Mouse (Mus musculus) E14TG2a.4 (cell line): ENCODE data around the gene Pold2.

Experiments used
- H3K27me3 ChIP-seq: 2 replicates; pipeline ENCODE4 v1.6.1; 2014; ENCODE audit warnings: low read length, control low read depth; ENCODE audit not compliant: insufficient read depth
- H3K36me3 ChIP-seq: 2 replicates; pipeline ENCODE4 v1.6.1; 2014; ENCODE audit warnings: low read length, control low read depth; ENCODE audit not compliant: insufficient read depth
- H3K4me1 ChIP-seq: replicated peaks from 2 replicates; pipeline ENCODE4 v1.6.1; 2014; ENCODE audit warnings: low read depth, low read length, control low read depth
- H3K4me3 ChIP-seq: replicated peaks from 2 replicates; pipeline ENCODE4 v1.5.1; 2014; ENCODE audit warnings: mild to moderate bottlenecking, low read length
- H3K9me3 ChIP-seq: 2 replicates; pipeline ENCODE4 v1.6.1; 2014; ENCODE audit warnings: low read length, control low read depth
- CTCF ChIP-seq: conservative IDR thresholded peaks from 2 replicates; pipeline ENCODE4 v1.5.1; 2014; ENCODE audit warnings: low read length
- NANOG ChIP-seq: IDR thresholded peaks from 2 replicates; pipeline ENCODE4 v1.6.1; 2014; ENCODE audit warnings: borderline replicate concordance, low read length, mixed read lengths
- POU5F1 ChIP-seq: IDR thresholded peaks from 2 replicates; pipeline ENCODE4 v1.6.1; 2014; ENCODE audit warnings: low read length, borderline replicate concordance

Gene Pold2

DNA sequence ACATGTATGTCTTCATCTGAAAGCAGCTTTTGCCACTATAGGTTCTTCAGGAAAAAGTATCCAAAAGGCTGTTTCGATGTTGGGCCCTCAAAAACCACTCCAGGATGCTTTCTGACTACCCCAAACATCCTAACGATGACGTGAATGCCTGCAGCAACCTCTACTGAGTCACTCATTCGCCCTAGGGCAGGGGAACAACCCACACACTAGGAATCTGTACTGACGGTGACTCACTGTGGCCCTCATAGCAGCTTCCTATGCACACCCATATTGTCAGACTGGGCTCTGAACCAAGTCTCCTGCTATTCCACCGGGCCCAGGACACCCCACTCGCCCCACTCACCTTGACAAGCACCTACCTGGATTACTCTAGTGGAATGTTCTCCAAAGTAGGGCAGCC, 43.0 kb downstream of the Pold2 start:
- Histone ChIP-seq H3K27me3 (0 out of 2 replicates have a peak, but pooled peaks cover 2% of the 10 kb centered on the region), H3K4me3 (no peak overlapping the region), H3K4me1 (peaks cover 29% of the 10 kb centered on the region), H3K9me3 (peaks cover 7% of the 10 kb centered on the region), H3K36me3 (peaks cover 59% of the 10 kb centered on the region)
- TF ChIP-seq POU5F1 (no peak), CTCF (no peak), NANOG (no peak)

GRCm38 (mm10) chr11:5834506-5834905, 43.6 kb downstream of the Pold2 start:
- H3K4me1 ChIP-seq: peaks cover 31% of the 10 kb centered on the region
- H3K27me3 ChIP-seq: 0 out of 2 replicates have a peak, but pooled peaks cover 2% of the 10 kb centered on the region
- H3K36me3 ChIP-seq: peaks cover 63% of the 10 kb centered on the region
- peaks cover 2% of the 10 kb centered on the region for H3K9me3 ChIP-seq
- H3K4me3 ChIP-seq: no peak overlapping the region
- TF ChIP-seq CTCF (no peak), NANOG (no peak), POU5F1 (no peak)

DNA sequence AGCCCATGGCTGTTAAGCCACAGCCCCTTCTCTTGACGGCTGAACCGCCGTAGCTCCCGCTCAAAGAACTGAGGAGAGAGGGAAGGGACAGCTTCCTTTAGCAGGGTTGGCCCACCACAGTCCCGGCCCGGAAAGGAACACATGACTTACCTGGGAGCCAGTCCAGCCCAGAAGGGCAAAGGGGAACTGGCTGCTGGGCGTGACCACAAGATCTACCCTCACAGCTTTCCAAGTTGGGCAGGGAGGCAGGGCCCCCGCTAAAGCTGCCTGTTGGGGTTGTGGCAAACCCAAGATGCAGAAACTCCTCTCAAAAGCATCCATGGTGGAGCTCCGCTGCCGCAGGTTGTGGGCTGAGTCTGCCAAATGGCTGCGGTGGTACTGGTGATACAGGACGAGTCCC, 48.8 kb downstream of the Pold2 start:
- Histone ChIP-seq H3K36me3 (peaks cover 69% of the 10 kb centered on the region), H3K4me1 (peaks cover 21% of the 10 kb centered on the region), H3K27me3 (no peaks in the 10 kb centered on the region), H3K4me3 (peak overlapping the region; percentile 43), H3K9me3 (no peaks in the 10 kb centered on the region)
- TF ChIP-seq POU5F1: no peak
- TF ChIP-seq NANOG: no peak
- TF ChIP-seq CTCF: no peak

DNA sequence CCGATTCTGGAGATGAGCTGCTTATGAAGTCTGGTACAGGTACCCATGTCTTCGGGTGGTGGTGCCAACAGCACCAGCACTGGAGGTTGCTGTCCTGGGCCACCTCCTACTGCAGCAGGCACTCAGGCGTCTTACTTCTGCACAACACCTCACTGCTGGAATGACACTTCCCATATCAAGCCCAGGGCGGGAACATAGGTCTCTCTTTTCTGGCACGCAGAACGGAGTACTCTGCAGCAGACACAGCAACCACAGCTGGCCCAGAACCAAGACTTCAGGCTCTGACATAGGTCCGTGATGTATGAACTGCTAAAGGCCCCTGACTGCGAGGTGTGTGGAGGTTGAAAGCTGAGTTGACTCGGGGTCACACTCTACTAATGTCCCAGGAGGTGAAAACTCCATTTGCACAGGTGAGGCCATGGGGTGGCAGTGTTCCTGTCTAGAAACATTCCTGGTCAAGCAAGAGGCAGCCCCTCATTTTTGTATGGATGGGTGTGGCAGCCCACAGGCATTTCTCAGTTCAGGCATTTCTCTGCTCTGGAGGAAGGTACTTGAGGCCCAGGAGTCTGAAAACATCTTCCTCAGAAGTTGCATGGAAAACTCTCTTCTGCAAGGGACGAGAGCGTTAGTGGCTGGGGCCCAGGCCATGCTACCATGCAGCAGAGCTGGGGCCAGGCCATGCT, 49.4 kb downstream of the Pold2 start:
- peaks cover 21% of the 10 kb centered on the region for H3K4me1 ChIP-seq
- peak overlapping the region; percentile 43 for H3K4me3 ChIP-seq
- TF ChIP-seq NANOG (no peak), CTCF (no peak), POU5F1 (no peak)
- no peaks in the 10 kb centered on the region for H3K9me3 ChIP-seq
- H3K36me3 ChIP-seq: peaks cover 62% of the 10 kb centered on the region
- no peaks in the 10 kb centered on the region for H3K27me3 ChIP-seq

DNA sequence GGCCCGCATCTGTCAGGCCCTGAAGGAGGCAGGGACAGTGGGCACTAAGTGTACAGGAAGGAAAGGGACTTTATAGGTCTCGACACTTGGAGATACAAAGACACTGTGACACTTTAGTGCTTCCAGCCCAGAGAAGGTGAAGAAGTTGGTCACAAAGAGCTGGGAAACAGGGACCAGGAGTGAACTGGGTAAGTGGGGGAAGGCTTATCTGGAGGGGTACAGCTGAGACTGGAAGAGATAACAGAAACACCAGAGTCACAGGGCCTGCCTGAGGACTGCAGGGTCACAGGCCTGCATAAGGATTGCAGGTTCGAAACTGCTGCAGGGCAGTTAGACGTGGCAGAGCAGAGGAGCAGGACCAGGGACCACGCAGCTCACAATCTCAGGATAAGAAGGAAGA, 50.2 kb downstream of the Pold2 start:
- peaks cover 56% of the 10 kb centered on the region for H3K36me3 ChIP-seq
- no peak overlapping the region for H3K4me3 ChIP-seq
- H3K27me3 ChIP-seq: no peaks in the 10 kb centered on the region
- no peak for TF ChIP-seq POU5F1
- no peak for TF ChIP-seq NANOG
- TF ChIP-seq CTCF: no peak
- peaks cover 21% of the 10 kb centered on the region for H3K4me1 ChIP-seq
- H3K9me3 ChIP-seq: no peaks in the 10 kb centered on the region

- H3K4me3 ChIP-seq: no peak overlapping the region
- H3K36me3 ChIP-seq: peaks cover 31% of the 10 kb centered on the region
- TF ChIP-seq POU5F1 (no peak), CTCF (no peak), NANOG (no peak)
- H3K27me3 ChIP-seq: no peaks in the 10 kb centered on the region
- H3K4me1 ChIP-seq: peaks cover 21% of the 10 kb centered on the region
- no peaks in the 10 kb centered on the region for H3K9me3 ChIP-seq
Observed at GRCm38 (mm10) chr11:5825432-5825831, 52.7 kb downstream of the Pold2 start.
